Mouse (Mus musculus): ENCODE data around the gene Gabrg2. TPM values are rescaled to one million over a fixed set of nuclear protein-coding genes. Genes with fewer than 3 reads are reported as not detected.

Gene Gabrg2
- not detected for total RNA-seq (2021)
- long read RNA-seq, experiment 1: 0 reads
- long read RNA-seq, experiment 2: 0 reads

DNA sequence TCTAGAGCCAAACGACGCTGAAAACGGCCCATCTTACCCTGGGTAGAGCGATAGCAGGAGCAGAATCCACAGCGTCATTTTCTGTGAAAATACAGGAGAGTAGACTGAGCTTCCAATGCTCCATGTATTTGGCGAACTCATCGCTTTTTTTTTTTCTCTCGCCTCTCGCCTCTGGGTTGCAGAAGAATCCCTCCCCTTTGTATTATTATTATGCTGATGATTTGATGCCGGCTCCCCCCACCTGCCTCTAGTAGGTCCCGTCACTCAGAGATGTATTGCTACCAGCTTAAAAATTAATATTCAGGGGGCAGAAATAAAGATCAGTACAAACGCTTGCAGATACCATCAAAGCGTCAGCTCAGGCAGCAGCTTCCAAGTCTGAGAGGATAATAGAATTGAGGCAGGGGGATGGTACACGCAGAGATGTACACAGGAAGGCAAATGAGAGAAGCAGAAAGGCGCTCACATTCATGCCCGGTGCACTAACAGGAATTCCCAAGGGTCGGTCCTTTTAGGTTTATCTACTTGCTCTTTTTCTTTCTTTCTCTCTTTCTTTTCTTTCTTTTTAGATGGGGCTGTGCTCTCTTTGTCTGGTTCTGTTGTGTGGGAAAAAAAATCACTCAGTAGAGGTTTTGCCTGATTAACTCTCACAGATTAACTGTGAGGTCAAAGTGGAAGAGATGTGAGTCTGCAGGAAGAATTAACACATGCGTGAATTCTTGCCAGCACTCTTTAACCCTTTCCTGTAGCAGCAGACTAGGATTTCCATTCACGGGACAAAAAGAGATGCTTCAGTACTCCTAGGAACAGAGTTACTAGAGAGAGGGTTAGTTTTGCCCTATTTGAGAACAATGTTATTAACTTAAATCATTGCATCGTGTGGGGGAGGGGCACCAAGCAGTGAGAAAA lies at the start of gene Gabrg2:
Gabrg2 (minus strand) TSS at position 668 of the 909 bp plus-strand sequence.
- no peak for DNase-seq
- intact Hi-C loops (cut with DNase I): no loop called here

DNA sequence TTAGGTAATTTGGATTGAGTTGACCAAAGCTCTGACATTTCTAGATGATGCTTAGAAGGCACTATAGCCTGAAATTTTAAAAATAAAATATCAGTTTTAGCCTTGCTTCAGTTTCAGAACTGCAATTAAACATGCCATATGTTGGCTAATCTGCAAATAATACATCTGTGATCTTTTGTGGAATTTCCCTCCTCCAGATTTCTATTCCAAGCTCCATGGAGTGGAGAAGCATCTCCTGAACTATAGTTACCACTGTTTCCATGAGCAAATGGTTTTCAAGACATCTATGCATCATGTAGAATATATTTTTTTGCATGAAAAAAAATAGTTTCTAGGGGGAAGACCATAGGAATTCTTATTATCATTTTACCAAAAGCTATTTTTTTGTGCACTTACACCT lies 47.5 kb upstream of the Gabrg2 start:
- intact Hi-C loops (cut with DNase I): no loop called here
- DNase-seq: no peak

DNA sequence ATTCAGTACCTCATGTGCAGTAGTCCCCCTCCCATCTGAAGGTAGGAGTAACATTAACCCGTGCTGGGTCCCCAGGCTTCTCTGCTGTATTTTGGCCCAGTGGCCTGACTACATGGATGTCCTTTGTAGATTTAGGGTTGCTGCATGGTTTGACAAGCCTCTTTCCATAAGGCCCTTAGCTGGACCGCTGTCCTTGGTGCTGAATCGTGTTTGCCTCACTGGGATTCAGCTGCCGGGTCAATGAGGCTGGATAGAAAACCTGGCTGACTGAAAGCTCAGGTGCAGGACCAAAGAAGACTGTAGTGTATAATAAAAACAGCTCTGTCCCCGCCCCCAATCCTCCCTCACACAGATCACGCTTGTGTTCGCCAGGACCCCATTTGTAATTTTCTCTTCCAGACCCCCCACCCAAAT lies 1.2 kb downstream of the Gabrg2 start:
- intact Hi-C loops (cut with DNase I): no loop called here
- DNase-seq: peak; percentile 63 to 77

DNA sequence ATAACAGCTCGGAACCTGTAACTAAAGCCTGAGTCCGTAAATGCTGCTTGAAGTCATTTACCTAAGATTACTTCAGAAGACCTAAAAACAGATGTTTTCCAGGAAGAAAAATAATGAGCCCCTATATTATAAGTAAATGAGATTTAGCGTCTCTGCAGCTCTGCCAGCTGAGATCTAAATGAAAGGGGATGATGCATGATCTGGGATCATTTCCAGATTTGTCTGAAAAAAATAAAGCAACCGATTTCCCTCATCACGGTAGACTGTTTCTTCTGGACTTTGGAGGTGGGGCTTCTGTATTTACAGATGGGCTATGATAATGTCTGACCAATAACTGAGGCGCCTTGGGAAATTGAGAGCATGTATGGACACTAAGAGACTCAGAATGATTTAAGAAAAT lies 20.5 kb downstream of the Gabrg2 start:
- no peak for DNase-seq
- intact Hi-C loops (cut with DNase I): no loop called here

DNA sequence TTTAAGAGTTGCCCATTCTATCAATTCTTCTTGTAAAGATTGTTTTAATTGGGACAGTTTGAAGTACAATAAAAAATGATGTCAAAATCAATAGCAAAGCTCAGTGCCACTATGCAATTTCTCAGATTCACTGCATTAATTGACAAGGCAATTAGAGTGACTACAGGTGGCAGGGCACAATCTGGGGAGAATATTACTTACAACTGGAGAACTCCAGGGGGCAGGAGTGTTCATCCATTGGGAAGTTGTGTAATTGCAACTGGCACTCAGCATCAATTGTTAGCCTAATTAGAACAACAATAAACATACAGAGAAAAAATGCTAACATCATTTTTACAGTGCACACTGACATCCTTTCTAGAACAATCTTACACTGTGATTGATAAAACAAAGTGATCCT lies 32.1 kb downstream of the Gabrg2 start:
- no peak for DNase-seq
- intact Hi-C loops (cut with DNase I): no loop called here

DNA sequence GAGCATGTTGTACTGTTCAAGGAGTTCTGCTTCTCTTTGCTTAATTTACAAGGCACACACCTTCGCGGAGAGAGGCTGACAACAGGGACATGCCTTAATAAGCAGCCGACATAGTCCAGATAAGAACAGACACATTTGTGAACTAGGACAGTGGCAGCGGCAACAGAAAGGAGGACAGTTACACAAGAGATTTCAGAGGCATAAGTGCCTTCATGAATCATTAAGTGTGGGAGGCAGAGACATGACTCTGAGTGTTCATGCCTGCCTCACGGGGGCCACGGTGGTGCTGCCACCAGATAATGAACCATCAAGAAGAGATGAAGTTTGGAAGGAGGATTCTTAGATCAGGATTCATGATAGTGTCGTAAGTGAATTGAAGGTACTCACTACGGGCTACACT lies 38.0 kb downstream of the Gabrg2 start:
- intact Hi-C loops (cut with DNase I): no loop called here
- DNase-seq: no peak

DNA sequence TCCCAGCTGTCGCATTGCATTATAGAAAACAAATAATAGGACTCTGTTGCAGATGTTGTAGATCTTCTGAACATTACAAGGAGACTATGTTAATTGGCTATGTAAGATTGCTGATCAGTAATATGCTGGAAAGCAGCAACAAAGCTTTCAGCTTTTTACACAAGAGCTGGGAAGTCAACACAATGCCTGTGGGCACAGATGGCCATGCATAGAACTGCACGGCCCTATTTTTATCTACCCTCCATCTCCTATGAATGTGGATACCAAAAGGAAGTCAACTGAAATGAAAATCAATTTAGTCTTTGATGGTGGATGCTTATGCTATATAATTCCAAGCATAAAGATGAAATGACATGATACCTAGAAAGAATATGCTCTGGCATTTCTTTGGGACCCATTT lies 47.1 kb downstream of the Gabrg2 start:
- DNase-seq: no peak
- intact Hi-C loops (cut with DNase I): no loop called here

DNA sequence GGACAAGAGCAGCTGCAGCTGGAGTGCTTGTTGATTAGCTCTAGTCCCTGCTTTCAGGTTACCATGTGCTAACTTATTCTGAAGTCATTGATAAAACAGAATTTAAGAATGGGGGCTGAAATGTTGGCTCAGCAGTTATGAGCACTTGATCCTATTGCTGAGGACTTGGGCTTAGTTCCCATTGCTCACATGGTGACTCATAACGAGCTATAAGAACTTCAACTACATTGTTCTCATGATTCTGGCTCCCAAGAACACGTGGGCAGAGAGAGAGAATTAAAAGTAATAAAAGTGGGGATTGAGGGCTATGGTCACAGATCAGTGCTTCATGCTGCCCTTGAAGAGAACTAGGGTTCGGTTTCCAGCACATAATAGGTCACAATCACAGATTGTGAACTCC lies 48.8 kb downstream of the Gabrg2 start:
- intact Hi-C loops (cut with DNase I): no loop called here
- no peak for DNase-seq

DNA sequence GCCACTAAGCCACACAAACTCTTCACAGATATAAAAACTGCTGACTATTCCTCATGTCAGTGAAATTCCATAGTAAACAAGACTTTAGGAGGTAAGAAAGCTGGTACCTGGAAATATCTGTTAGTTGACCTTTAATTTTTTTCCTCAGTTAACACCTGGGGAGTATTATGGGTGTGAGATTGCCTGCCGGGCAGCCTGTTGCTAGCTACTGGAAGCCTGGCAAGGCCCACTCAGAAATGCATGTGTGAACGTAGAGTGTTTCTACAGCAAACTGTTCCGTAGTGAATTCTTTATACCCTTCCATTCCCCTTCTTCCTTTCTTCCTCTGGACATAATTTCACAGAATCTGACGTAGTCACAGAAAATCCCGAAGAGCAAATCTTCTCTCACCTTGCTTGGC lies 55.2 kb downstream of the Gabrg2 start:
- intact Hi-C loops (cut with DNase I): no loop called here
- no peak for DNase-seq

DNA sequence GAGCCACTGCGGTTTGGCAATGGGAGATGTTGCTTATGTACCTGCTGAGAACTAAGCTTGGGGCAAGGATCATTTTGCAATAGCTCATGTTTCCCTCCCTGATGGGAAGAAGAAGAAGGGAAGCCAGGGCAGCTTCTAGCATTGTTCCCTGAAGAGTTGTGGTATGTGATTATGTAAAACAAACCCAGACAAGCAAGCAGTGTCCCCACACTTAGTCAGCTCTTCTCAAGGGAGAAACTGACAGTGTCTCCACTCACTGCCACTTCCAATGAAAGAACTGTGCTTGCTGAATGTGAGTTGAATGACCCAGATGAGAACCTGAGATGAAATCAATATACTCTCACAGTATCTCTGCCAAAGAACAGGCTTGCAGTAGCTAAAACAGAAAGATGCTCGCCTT lies 62.7 kb downstream of the Gabrg2 start:
- no peak for DNase-seq
- intact Hi-C loops (cut with DNase I): no loop called here

DNA sequence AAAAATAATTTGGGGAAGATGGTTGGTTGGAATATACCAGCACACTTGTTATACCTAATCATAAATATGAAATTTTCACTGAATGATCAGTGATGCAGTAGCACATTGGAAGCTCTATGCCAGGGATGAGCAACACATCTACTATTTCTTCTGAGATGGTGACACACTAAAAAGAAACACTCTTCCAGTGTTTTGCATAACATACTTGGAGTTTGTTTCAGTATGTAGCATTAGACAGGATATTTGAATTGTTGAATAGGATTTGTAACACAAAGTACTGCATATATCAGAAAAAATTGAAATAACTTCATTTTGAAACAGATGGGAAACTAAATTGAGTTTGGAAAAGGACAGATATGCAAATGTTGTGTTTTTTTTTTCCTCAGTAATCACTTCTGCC lies 81.8 kb downstream of the Gabrg2 start:
- intact Hi-C loops (cut with DNase I): no loop called here
- DNase-seq: no peak

DNA sequence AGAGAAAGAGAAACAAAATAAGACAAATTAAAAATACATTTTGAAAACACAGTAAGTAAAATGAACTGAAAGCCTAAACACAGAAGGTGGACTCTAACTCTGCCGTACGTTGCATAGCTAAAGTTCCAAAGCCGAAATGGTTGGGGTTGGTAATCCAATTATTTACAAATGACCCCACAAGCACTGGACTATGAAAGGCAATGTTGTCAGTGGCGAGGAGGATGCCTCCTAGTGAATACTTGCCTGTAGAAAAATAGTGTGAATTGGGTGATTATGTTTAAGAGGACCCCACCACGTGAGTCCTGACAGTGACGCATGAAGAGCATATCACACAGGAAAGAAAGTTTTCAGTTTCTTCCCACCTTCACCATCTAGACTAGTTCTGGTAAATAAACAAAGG lies 86.6 kb downstream of the Gabrg2 start:
- DNase-seq: no peak
- intact Hi-C loops (cut with DNase I): no loop called here

DNA sequence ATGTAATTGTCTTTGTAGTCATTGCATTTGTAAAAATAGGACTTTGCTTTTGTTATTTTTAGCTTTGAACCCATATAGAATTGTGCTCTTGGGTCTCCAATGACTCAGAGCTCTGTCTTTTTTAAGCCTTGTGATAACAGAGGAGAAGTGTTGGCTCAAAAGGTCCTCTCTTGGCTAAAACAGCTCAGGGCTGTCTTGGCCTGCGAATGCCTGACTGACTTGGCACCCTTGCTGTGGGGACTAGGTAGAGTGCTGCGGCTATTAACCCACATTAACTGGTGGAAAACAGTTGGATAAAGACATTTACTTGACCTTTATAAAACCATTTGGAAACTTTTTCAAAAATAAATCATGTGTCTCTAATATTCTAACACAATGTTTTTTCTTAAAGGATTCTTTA lies 97.0 kb downstream of the Gabrg2 start:
- DNase-seq: peak; percentile 3 to 22
- intact Hi-C loops (cut with DNase I): no loop called here

Other genes starting within 250 kb of the Gabrg2 start
- gene Gabra1, start 182.1 kb upstream of the Gabrg2 start, total RNA-seq (2021): under 1 TPM; 0.57 to 0.76 TPM

Data from heart, postnatal 14 days (tissue).